Comparison of ENCODE assay signal across 8 mouse cellular contexts in genomic region chr3:121306641-121307040, GRCm38 (mm10).
DNase-seq lines count a peak whose midpoint lies in the region.
"Had no signal": no experiment of that assay in that cellular context is flagged by ENCODE, and none has a peak within 500 bp of the region (broad histone marks: within the 10 kb centered on the region; RNA-seq: fewer than 3 reads in every experiment).

No protein-coding gene starts in this region.

- peak; percentile 22 for DNase-seq in kidney, adult 9 months
- no peak for DNase-seq in kidney, adult 8-10 months
- peak; percentile 32 for DNase-seq in A20 (ENCODE audit: low read depth, low spot score)
- peak; percentile 30 for DNase-seq in ES-CJ7 (ENCODE audit: low read depth, low spot score)
- peak; percentile 16 to 49 for DNase-seq in kidney, postnatal 36 days
- no peak for DNase-seq in testis, postnatal 10 days (ENCODE audit: low spot score)
- no peak for DNase-seq in right cerebral cortex, postnatal 36 days (ENCODE audit: low spot score in 2 of 2)
- DNase-seq: adrenal gland, postnatal 25 days had no signal

Comparison
In these comparisons a context has a peak if more than half of its experiments do, and no peak if none do; other contexts are left out.
1. DNase-seq: peak in kidney, adult 9 months (single experiment), A20 (single experiment), ES-CJ7 (single experiment) and kidney, postnatal 36 days (2 of 2); none in kidney, adult 8-10 months (0 of 2), testis, postnatal 10 days (single experiment) and right cerebral cortex, postnatal 36 days (0 of 2).